9 mouse cellular contexts compared by ENCODE assay signal in genomic region chr3:101318115-101318514, GRCm38 (mm10). TPM values are rescaled to one million over a fixed set of nuclear protein-coding genes. Genes with fewer than 3 reads are reported as not detected.
DNase-seq lines count a peak whose midpoint lies in the region.
"Had no signal": no experiment of that assay in that cellular context is flagged by ENCODE, and none has a peak within 500 bp of the region (broad histone marks: within the 10 kb centered on the region; RNA-seq: fewer than 3 reads in every experiment).

No protein-coding gene starts in this region.

- DNase-seq in cerebellum, adult 18-20 months: peak; percentile 20 to 47
- DNase-seq in cerebellum, adult 8-10 months: no peak
- DNase-seq in left cerebral cortex, postnatal 4 days: peak; percentile 76
- DNase-seq in left cerebral cortex, postnatal 25 days (ENCODE audit: low spot score in 2 of 2): no peak
- peak; percentile 95 for DNase-seq in ZHBTc4 (ENCODE audit: low read depth, low spot score)
- peak; percentile 69 to 74 for DNase-seq in kidney, postnatal 4 days
- DNase-seq in thymus, postnatal 0 days (ENCODE audit: low spot score): peak; percentile 61
- no peak for DNase-seq in heart, adult 11 months

- intact Hi-C loops in left cerebral cortex, postnatal 4 days (cut with DNase I): no loop called here
- intact Hi-C loops in left cerebral cortex, postnatal 25 days (cut with DNase I): no loop called here

RNA-seq across cellular contexts. Expression of gene Cd2, which starts 30.4 kb away (rescaled TPM):
- total RNA-seq in left cerebral cortex, postnatal 4 days (2021): under 1 TPM in 1 of 2 experiments, not detected in 1; 0.44 TPM
- total RNA-seq in left cerebral cortex, postnatal 25 days (2021): not detected
- polyA plus RNA-seq in thymus, postnatal 0 days (2015; fragmentation: Nextera tagmentation; extraction: Ambion mirVana): 236 and 256 TPM in 2 replicates
- polyA plus RNA-seq: myocyte had no signal

RNA-seq across cellular contexts. Expression of gene Igsf3, which starts 58.8 kb away (rescaled TPM):
- 100 to 1,000 TPM in 1 of 2 experiments, 10 to 100 TPM in 1; 96.4 to 101 TPM for total RNA-seq in left cerebral cortex, postnatal 4 days (2021)
- total RNA-seq in left cerebral cortex, postnatal 25 days (2021): 10 to 100 TPM; 21.4 to 22.0 TPM
- 28.8 and 35.7 TPM in 2 replicates for polyA plus RNA-seq in thymus, postnatal 0 days (2015; fragmentation: Nextera tagmentation; extraction: Ambion mirVana)

Comparison
In these comparisons a context has a peak if more than half of its experiments do, and no peak if none do; other contexts are left out.
1. DNase-seq: peak in cerebellum, adult 18-20 months (2 of 2), left cerebral cortex, postnatal 4 days (single experiment), ZHBTc4 (single experiment), kidney, postnatal 4 days (2 of 2) and thymus, postnatal 0 days (single experiment); none in cerebellum, adult 8-10 months (single experiment), left cerebral cortex, postnatal 25 days (0 of 2) and heart, adult 11 months (single experiment).
2. RNA of gene Igsf3, which starts 58.8 kb away (total RNA-seq): 96.4 to 101 TPM in left cerebral cortex, postnatal 4 days; 21.4 to 22.0 TPM in left cerebral cortex, postnatal 25 days; every median in the first group is over 4 times any median in the second.